Mouse (Mus musculus): Measurements from ENCODE around the gene Eif2ak1.

Gene Eif2ak1

DNA sequence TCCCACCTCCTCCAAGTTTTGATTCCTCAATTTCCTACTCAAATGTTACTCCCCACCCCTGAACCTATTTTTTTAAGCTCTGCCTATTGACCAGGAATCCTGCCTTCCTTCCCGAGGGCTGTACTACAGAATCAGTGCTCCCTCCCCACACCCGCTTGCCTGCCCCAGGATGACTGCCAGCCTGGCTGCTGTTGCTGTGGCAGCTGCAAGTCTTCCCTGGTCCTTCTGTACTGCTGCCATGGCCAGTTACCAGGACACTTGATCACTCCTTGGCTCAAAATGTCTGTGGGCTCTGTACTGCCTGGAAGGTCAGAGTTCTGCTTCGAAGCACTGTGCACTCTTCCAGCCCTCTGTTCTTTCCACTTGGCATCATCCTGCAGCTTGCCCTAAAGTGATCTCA, 84.5 kb downstream of the Eif2ak1 start:
- peak in 1 of 2 experiments; percentile 13 for DNase-seq

DNA sequence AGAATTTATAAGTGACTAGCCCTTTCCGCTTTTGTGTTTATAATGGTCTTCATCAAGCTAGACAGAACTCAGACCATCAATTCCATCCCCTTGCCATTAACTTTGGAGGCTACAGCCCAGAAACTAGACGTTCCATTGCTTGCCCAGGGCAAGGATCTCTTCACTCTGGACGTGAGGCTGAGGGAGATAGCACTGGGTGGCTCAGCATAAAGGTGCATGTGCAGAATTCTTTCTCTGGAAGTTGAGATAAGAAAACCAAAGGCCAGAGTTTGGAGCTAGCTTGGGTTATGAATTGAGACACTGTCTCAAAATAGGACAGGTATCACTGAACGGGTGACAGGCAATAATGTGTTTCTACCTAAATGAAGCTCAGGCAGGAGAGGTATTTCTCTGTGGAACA, 86.2 kb downstream of the Eif2ak1 start:
- no peak for DNase-seq

DNA sequence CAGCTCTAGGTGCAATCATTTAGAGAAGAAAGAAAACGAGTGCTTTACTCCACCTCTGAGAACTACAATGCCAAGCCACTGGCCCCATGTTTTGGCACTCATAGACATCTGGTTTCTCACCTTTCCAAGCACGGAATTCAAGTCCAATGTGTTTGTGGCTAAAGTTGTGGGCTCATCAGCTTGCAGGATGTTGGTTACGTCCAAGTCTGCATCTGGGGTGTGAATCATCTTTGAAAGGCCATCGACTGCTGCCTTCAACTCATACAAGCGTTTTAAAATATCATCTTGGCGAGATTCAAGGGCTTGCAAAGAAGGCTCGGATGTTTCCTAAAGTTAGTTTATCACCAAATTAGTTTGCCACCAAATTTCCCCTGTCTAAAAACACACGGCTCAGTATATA, 88.8 kb downstream of the Eif2ak1 start:
- no peak for DNase-seq

DNA sequence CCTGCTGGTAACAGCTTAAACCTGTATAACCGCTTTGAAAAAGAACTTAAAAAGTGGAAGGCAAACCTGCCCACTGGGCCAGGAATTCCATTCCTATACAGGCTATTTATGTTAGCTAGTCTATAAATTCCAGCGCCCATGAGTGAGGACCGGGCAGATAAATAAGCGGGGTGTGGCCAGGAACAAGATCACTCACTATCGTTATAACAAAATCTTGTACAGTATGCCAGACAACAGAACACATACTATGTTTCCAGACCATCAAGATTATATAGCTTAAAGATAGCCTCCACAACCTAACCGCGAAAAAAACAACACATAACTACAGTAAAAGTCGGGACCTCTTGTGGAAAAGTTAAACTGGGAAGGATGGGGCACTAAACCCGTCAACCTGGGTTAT, 91.3 kb downstream of the Eif2ak1 start:
- DNase-seq, result no peak

DNA sequence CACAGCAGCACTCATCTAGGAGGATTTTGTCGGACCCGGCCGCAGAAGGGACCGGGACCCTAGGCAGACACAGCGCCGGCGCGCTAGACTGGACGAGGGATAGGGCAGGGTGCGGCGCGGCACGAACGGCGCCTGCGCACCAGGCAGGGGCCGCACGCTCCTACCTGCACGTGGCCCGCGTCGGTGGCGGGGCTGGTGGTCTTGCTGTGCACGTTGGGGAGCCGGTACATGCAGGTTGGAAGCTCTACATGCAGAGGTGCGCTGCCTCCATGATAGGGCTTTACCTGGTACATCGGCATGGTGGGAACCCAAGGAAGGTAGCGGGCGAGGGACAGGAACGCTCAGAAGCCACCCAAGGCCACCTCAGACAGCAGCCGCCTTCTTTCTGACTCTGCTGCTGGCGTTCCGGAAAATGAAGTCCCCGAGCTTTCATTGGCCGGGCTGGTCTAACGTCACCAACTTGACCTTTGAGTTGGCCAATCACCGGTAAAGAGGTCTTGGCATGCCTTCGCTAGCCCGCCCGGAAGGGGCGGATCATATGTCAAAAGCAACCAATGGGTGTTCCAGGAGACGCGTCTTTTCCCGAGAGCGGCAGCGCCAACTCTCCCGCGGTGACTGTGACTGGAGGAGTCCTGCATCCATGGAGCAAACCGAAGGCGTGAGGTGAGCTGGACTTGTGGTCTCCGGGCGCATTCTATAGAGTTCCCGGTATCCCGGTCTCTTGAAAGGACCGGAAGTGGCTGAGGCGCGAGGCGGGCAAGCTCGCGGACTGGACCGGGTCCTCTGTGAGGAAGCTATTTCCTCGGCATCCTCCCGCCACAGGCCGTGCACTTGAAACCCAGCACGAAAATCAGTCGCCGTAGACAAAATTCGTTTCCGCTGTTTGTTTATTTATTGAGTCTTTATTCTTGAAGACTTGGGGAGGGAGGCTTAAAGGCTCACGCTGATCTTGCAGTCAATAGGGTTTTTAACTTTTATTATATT, 92.1 kb downstream of the Eif2ak1 start, which contains the start of the genes Aimp2 and Pms2:
TSS of gene Aimp2 (minus strand) at position 431 of the 984 bp plus-strand sequence.
TSS of gene Pms2 (plus strand) at position 548 of the 984 bp plus-strand sequence.
- peak; percentile 95 to 98 for DNase-seq

DNA sequence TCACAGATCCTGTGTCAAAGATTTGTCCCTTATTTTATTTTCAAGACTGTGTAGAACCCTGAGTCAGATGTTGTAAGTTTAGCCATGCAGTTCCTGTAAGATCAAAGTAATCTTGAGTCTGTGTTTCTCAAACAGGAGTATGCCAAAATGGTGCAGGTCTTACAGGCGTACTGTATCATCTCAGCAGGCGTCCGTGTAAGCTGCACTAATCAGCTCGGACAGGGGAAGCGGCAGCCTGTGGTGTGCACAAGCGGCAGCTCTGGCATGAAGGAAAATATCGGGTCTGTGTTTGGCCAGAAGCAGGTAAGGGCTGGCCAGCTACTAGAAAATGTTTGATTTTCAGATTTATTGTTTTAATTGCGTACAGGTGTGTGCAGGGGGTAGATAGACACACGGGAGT, 98.6 kb downstream of the Eif2ak1 start:
- DNase-seq, result no peak

DNA sequence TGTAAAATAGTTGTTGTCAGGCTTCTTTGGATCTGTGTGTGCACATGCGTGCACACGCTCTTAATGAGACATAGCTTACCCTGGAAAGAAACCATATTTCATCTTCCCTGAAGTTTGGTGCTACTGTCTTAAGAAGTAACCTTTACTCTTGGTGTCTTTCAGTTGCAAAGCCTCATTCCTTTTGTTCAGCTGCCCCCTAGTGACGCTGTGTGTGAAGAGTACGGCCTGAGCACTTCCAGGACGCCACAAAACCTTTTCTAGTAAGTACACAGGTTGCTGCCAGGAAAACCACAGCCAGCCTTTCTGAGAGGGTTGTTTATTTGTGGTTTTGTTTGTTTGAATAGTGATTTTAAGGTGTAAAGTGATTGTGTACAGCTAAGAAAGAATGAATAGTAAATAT, 99.8 kb downstream of the Eif2ak1 start:
- peak; percentile 27 to 29 for DNase-seq

DNA sequence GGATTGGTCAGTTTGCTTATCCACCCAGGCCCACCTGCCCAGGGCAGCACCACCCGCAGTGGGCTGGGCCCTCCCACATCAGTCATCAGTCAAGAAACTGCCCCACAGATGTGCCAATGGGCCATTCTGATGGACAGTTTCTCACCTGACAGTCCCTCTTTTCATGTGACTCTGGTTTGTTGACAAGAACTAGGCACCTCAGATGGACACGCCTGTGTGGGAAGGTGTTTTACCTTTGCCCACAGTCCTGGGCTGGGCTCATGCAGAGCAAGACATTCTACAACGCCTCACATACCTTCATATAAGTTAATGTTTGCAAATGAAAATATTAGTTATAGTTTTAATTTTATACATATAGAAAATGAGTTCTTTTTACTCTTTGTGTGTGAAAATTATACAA, 100.5 kb downstream of the Eif2ak1 start:
- DNase-seq, result no peak

DNA sequence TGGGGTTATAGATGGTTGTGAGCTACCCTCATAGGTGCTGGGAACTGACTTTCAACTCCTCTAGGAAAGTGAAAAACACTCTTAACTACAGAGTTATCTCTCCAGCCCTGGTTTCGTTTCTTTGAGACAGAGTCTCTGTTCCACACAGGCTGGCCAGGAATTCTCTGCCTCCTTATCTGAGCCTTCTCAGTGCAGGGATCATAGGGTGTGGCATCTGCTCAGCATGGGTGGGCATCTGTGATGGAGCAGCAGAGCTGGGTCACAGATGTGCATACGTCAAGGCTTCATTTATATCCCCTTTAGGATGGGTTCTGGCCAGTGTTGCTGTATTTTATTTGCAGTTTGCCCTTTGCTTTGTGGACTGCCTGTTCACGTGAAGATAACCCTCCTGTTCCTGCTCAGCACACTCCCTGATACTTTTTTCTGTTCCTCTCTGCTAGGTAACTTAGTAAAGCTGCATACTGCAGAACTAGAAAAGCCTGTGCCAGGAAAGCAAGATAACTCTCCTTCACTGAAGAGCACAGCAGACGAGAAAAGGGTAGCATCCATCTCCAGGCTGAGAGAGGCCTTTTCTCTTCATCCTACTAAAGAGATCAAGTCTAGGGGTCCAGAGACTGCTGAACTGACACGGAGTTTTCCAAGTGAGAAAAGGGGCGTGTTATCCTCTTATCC, 107.3 kb downstream of the Eif2ak1 start:
- DNase-seq, result no peak

DNA sequence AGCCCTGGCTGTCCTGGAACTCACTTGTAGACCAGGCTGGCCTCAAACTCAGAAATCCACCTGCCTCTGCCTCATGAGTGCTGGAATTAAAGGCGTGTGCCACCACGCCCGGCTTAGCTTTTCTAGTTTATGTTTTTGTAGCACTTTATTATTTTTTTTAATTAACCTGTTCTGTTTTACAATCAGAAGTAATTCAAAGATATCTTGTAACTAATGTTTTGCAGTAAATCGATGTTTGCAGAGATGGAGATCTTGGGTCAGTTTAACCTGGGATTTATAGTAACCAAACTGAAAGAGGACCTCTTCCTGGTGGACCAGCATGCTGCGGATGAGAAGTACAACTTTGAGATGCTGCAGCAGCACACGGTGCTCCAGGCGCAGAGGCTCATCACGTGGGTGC, 110.3 kb downstream of the Eif2ak1 start, which contains the start of gene Gm42421:
TSS of gene Gm42421 (plus strand) at position 301 of the 400 bp plus-strand sequence.
- DNase-seq, result no peak

DNA sequence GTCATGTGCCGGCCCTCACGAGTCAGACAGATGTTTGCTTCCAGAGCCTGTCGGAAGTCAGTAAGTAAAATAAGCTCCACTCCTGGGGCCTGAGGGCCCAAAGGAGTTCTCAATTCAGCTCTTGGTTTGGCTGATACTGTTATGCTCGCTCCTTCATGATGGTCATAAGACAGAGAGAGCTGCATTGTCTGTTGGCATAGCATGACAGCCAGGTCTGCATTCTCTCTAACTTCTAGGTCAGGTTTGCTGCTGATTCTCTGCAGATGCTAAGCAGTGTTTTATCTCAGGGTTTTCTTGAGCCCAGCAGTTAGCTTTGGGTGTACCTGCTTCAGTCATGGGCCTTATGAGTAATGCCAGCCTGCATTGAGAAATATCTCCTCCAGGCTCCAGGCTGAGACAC, 111.7 kb downstream of the Eif2ak1 start:
- DNase-seq, result no peak

DNA sequence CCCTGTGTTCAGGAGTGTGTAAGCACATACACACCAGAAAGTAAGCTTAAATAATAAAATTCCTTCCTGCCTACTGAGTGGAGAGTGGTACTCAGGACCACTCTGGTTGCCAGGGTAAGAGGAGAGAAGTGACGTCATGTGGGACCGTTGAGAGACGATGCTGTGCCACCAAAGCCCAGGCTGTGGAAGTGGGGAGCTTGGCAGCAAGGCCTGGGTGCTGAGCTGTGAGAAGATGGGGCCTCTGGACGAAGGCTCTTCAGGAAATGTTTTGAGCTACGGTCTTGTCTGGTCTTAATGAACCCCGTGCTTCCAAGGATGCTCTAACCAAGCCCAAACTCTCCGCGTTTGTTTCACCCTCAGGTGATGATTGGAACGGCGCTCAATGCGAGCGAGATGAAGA, 113.1 kb downstream of the Eif2ak1 start:
- DNase-seq, result no peak

DNA sequence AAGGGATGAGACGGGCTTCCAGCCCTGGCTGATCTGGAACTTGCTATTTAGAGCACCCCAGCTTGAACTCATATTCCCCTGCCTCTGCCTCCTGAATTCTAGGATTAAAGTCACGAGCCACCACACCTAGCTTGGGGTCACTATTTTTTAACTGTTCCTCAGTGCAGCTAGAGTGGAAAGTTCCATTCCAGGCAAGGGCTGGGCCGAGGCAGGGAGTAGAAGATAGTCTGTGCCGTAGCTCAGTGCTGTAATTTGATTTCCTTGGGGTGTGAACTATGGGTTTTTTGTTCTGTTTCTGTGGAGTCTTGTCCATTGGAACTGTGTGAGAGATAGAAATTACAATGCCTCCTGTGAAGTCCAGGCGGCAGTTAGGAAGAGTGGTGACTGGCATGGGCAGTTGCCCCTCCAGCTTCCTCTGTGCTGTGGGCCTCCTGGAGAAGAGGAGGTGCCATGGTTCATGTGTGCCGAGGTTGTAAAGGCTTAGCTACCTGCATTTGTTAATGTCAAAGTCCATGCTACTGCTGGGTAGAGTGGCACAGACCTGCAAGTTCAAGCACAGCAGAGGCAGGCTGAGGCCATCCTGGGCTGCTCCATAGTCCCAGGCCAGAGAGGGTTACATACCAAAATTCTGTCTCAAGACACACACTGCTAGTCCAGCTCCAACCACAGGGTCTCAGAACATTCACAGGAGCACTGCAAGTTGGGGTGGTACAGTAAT, 114.4 kb downstream of the Eif2ak1 start:
- DNase-seq, result no peak

DNA sequence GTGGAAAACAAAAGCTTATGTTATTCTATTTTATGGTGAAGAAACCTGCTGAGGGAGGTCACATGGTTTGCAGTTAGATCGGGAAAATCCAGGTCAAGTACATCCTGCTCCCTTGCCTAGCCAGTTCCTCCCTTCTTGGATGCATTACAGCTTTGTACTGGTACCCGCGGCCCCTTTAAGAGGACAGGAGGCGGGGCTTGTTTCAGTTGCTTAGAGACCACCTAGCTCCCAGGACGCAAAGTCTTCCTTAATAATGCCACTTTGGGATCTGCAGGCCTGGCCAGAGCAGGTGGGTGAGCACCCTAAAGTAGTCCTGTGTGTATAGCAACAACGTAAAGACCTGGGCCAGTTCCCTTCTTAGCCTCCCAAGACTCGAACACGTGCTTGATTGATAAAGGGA, 115.2 kb downstream of the Eif2ak1 start, which contains the start of gene Rsph10b:
TSS of gene Rsph10b (plus strand) at position 205 of the 400 bp plus-strand sequence.
- peak in 1 of 2 experiments; percentile 15 for DNase-seq

DNA sequence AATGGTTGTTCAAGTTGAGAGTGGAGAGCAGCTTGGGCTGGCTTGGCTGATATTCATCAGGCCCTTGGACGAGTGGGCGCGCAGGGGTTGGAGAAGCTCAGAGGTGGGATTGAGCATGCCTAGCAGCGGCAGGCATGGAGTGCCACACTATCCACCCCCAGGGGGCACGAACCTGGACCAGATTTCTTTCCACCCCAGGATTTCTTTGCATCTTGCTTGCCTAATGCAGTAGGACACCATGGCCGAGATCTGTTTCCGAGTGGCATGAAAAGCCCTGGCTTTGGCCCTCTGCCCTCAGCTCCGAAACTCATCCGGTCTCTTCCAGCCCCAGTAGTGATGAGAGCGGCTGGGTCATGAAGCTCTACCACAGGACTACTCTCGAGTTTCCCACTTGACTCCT, 115.8 kb downstream of the Eif2ak1 start:
- DNase-seq, result no peak

DNA sequence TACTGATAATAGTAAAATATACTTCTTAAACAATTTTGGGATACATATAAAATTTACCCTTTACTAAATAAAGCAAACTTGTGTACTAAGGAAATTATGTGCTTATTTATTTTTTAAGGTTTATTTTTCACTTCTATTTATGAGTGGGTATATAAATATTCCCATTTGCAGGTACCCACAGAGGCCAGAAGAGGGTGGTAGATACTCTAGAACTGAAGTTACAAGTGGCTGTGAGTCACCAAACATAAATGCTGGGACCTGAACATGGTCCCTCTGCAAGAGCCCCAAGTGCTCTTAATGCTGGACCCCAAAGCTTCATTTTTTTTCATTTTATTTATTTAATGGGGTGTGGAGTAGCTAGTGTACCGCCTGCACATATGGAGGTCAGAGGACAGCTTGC, 116.3 kb downstream of the Eif2ak1 start:
- no peak for DNase-seq

DNA sequence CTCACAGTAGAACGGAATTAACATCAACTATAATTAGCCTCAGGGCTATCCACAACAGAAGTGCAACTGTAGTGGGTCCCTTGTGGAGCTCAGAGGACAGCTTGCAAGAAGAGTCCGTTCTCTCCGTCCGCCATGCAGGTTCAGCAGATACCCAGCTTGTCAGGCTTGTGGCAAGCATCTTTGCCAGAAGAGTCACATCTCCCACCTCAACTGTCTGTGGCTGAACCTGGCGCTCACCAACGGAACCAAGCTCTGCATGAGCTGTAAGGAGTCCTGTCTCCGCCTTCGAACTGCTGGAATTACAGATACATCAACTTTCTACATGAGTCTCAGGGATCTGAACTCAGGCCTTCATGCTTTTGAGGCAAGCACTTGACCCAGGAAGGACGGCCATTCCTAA, 118.6 kb downstream of the Eif2ak1 start:
- no peak for DNase-seq

DNA sequence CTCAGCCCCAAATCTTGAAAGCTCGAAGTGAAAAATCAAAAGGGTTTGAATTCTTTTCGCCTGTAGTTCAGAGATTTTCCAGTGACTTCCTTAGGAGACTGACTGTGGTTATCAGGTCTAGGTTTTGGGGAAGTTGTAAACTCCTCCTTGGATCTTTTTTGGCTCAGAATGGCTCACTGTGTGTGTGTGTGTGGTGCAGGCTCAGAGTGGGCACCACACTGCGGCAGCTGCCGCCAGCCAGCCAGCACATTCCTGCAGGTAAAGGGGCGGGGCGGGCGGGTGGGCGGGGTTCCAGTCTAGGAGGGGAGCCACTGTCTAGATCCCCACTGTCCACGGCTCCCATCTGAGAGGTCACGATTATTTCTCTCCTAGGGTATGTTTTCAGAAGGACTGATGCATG, 124.0 kb downstream of the Eif2ak1 start:
- no peak for DNase-seq

DNA sequence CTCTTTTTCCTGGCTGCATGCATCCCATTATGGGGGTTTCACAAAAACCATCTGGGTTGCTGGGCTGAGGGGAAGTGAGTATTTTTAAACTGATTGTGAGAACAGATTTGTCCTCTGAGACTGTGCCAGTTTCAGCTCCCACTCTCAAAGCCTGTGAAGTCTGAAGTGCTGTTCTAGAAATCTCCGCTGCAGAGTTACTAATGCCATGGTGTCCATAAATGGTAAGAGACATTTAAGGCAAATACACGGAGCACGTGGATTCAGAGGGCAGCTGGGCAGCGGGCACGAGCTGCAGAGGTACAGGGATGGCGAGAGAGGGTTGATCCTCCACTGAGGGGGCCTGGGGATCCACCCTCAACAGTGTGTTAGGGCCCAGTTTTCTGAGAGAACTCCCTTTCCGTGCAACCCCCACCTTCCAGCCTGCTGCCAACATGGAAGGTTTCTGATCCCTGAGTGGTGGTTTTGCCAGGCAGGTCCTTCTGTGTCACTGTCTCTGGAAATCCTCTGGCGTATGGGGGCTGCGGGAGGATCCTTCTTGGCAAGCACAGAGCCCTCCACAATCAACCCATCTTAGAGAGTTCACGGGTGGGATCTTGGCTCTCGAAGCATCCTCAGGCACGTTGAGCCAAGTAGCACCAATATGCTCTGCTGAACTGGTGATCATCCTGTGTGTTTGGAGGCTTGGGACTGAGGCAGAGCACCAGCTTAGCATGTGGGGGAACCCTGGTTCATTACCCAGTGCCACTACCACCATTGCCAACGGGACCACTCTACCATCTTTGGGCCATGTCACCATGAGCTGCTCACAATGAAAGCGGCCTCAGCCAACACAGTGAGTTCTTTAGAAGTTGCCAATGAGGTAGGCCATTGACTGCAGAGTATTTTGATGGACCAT, 125.9 kb downstream of the Eif2ak1 start:
- no peak for DNase-seq

DNA sequence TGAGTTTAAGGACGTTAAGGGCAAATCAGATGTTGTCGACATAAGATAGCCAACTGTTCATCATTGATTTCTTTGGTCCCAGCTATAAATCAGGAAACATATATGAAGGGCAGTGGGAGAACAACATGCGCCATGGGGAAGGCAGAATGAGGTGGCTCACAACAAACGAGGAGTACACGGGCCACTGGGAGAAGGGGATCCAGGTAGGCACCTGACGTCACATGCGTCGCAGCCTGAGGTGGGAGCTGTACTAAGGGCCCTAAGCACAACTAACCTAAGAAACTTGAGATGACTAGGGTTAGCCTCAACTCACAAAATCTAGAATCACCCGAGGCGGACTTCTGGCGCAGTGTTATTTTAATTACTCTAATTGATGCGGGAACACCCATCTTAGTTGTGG, 130.8 kb downstream of the Eif2ak1 start:
- no peak for DNase-seq

DNA sequence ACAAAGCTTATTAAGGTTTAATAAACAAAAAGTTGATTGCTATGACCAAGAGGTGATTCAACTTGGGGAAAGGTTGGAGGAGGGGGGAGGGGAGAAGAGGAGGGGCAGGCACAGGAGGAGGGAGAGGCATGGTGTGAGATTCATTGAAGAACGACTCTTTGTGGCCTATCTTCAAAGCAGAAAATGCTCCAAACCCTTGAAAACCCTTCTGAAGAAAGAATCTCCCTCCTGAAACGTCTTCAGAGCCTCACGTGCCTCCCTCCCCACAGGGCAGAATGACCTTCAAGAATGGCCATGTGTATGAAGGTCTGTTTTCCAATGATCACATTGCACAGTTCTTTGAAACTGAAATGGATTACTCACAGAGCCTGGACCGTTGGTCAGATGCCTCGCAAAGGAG, 132.4 kb downstream of the Eif2ak1 start:
- no peak for DNase-seq
